Mouse (Mus musculus) spleen, adult 2 months (tissue): ENCODE data around the gene Kif22.

ENCODE experiments used
- CTCF ChIP-seq: fragments of 200-500 bp; IDR thresholded peaks from 2 replicates; pipeline ENCODE4 v1.5.1; 2011; ENCODE audit warnings: mild to moderate bottlenecking, inconsistent platforms; ENCODE audit not compliant: insufficient read depth, insufficient read length, insufficient replicate concordance; ENCODE audit errors: extremely low read depth
- POLR2A ChIP-seq: fragments of 200-500 bp; IDR thresholded peaks from 2 replicates; pipeline ENCODE4 v1.6.1; 2011; ENCODE audit warnings: low read depth, low read length, inconsistent platforms

DNA sequence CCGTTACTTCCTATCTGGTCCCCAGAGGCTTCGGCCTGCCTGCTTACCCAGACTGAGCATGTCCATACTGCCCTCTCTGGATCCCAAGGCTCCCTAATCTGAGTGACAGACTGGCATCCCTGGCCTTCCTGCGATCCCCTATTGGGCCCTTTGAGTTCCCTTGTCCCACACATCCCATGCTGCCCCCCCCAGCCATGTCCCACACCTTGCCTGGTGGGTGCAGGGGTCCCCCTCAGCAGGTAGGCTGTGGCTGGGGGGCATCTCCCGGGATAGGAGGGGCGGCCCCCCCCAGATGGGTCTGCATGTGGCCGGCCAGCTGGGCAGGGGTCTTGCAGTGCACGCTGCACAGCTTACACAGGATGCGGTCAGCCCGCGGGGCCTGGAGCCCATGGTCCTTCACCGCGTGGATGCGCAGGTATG lies 19.0 kb downstream of the Kif22 start:
- TF ChIP-seq CTCF (no peak), POLR2A (no peak)
